Mouse (Mus musculus): ENCODE measurements around the gene Vgll4. TPM values are rescaled to one million over a fixed set of nuclear protein-coding genes. Genes with fewer than 3 reads are reported as not detected.

The Vgll4 gene
- polyA plus RNA-seq, 1 experiment from 2014 or later, result 54.8 TPM

GRCm38 (mm10) chr6:114835344-114835743 is 134.4 kb downstream of the Vgll4 start:
- Histone ChIP-seq H3K36me3 (ENCODE audit: control insufficient read depth, insufficient read depth, low read length) (no peaks in the 10 kb centered on the region), H3K27me3 (ENCODE audit: control insufficient read depth, insufficient read depth, low read length) (no peaks in the 10 kb centered on the region), H3K9me3 (ENCODE audit: control insufficient read depth, low read length) (no peaks in the 10 kb centered on the region), H3K4me3 (ENCODE audit: low read depth, low read length) (no peak overlapping the region), H3K4me2 (no peak overlapping the region), H3K27ac (ENCODE audit: low read depth, low read length) (no peak overlapping the region), H3K9ac (ENCODE audit: low read length) (no peak overlapping the region), H3K4me1 (ENCODE audit: control insufficient read depth, insufficient read depth, low read length) (no peaks in the 10 kb centered on the region)
- DNase-seq (ENCODE audit: low spot score, missing footprints) (peak; percentile 72), ATAC-seq (ENCODE audit: low FRiP score) (no peak)
- WGBS, result 83% methylated on average over 7 of the region's 7 CpGs

- WGBS, result 87% methylated on average over 4 of the region's 4 CpGs
- H3K4me1 ChIP-seq (ENCODE audit: control insufficient read depth, insufficient read depth, low read length), result no peaks in the 10 kb centered on the region
- H3K9me3 ChIP-seq (ENCODE audit: control insufficient read depth, low read length), result no peaks in the 10 kb centered on the region
- no peak overlapping the region for H3K4me3 ChIP-seq (ENCODE audit: low read depth, low read length)
- no peak overlapping the region for H3K4me2 ChIP-seq
- DNase-seq (ENCODE audit: low spot score, missing footprints) (peak; percentile 81), ATAC-seq (ENCODE audit: low FRiP score) (no peak)
- H3K36me3 ChIP-seq (ENCODE audit: control insufficient read depth, insufficient read depth, low read length), result no peaks in the 10 kb centered on the region
- H3K27me3 ChIP-seq (ENCODE audit: control insufficient read depth, insufficient read depth, low read length), result no peaks in the 10 kb centered on the region
- no peak overlapping the region for H3K9ac ChIP-seq (ENCODE audit: low read length)
- H3K27ac ChIP-seq (ENCODE audit: low read depth, low read length), result no peak overlapping the region
These were observed 135.9 kb downstream of the Vgll4 start for GRCm38 (mm10) chr6:114833791-114834346.

- no peaks in the 10 kb centered on the region for H3K9me3 ChIP-seq (ENCODE audit: control insufficient read depth, low read length)
- no peak overlapping the region for H3K27ac ChIP-seq (ENCODE audit: low read depth, low read length)
- 76% methylated on average over 9 of the region's 9 CpGs for WGBS
- no peaks in the 10 kb centered on the region for H3K36me3 ChIP-seq (ENCODE audit: control insufficient read depth, insufficient read depth, low read length)
- no peak overlapping the region for H3K9ac ChIP-seq (ENCODE audit: low read length)
- DNase-seq (ENCODE audit: low spot score, missing footprints), result peak; percentile 72
- H3K4me2 ChIP-seq, result no peak overlapping the region
- H3K4me1 ChIP-seq (ENCODE audit: control insufficient read depth, insufficient read depth, low read length), result no peaks in the 10 kb centered on the region
- H3K27me3 ChIP-seq (ENCODE audit: control insufficient read depth, insufficient read depth, low read length), result no peaks in the 10 kb centered on the region
- no peak overlapping the region for H3K4me3 ChIP-seq (ENCODE audit: low read depth, low read length)
- no peak for ATAC-seq (ENCODE audit: low FRiP score)
These were observed 136.6 kb downstream of the Vgll4 start for GRCm38 (mm10) chr6:114833058-114833685.

GRCm38 (mm10) chr6:114831807-114832206 is 138.0 kb downstream of the Vgll4 start:
- DNase-seq (ENCODE audit: low spot score, missing footprints) (peak; percentile 51), ATAC-seq (ENCODE audit: low FRiP score) (no peak)
- no peak overlapping the region for H3K4me3 ChIP-seq (ENCODE audit: low read depth, low read length)
- H3K9ac ChIP-seq (ENCODE audit: low read length), result no peak overlapping the region
- no peaks in the 10 kb centered on the region for H3K36me3 ChIP-seq (ENCODE audit: control insufficient read depth, insufficient read depth, low read length)
- WGBS, result 92% methylated on average over 3 of the region's 3 CpGs
- no peaks in the 10 kb centered on the region for H3K27me3 ChIP-seq (ENCODE audit: control insufficient read depth, insufficient read depth, low read length)
- no peaks in the 10 kb centered on the region for H3K9me3 ChIP-seq (ENCODE audit: control insufficient read depth, low read length)
- no peak overlapping the region for H3K27ac ChIP-seq (ENCODE audit: low read depth, low read length)
- H3K4me2 ChIP-seq, result no peak overlapping the region
- H3K4me1 ChIP-seq (ENCODE audit: control insufficient read depth, insufficient read depth, low read length), result no peaks in the 10 kb centered on the region

- no peak for ATAC-seq (ENCODE audit: low FRiP score)
These were observed 139.9 kb downstream of the Vgll4 start for GRCm38 (mm10) chr6:114829660-114830438.

GRCm38 (mm10) chr6:114826889-114827288 is 142.9 kb downstream of the Vgll4 start:
- 66% methylated on average over 2 of the region's 2 CpGs for WGBS
- Histone ChIP-seq H3K4me1 (ENCODE audit: control insufficient read depth, insufficient read depth, low read length) (no peaks in the 10 kb centered on the region), H3K4me2 (no peak overlapping the region), H3K36me3 (ENCODE audit: control insufficient read depth, insufficient read depth, low read length) (no peaks in the 10 kb centered on the region), H3K4me3 (ENCODE audit: low read depth, low read length) (no peak overlapping the region), H3K27me3 (ENCODE audit: control insufficient read depth, insufficient read depth, low read length) (no peaks in the 10 kb centered on the region), H3K9me3 (ENCODE audit: control insufficient read depth, low read length) (no peaks in the 10 kb centered on the region), H3K9ac (ENCODE audit: low read length) (no peak overlapping the region), H3K27ac (ENCODE audit: low read depth, low read length) (no peak overlapping the region)
- no peak for ATAC-seq (ENCODE audit: low FRiP score)
- DNase-seq (ENCODE audit: low spot score, missing footprints), result peak; percentile 21

More at GRCm38 (mm10) chr6:114829660-114830438, 139.9 kb downstream of the Vgll4 start:
- Histone ChIP-seq H3K27ac (ENCODE audit: low read depth, low read length) (no peak overlapping the region), H3K36me3 (ENCODE audit: control insufficient read depth, insufficient read depth, low read length) (no peaks in the 10 kb centered on the region), H3K27me3 (ENCODE audit: control insufficient read depth, insufficient read depth, low read length) (no peaks in the 10 kb centered on the region), H3K4me2 (no peak overlapping the region), H3K4me1 (ENCODE audit: control insufficient read depth, insufficient read depth, low read length) (no peaks in the 10 kb centered on the region), H3K9me3 (ENCODE audit: control insufficient read depth, low read length) (no peaks in the 10 kb centered on the region), H3K9ac (ENCODE audit: low read length) (no peak overlapping the region), H3K4me3 (ENCODE audit: low read depth, low read length) (no peak overlapping the region)
- 88% methylated on average over 9 of the region's 9 CpGs for WGBS
- DNase-seq (ENCODE audit: low spot score, missing footprints), result peak; percentile 70

- ATAC-seq (ENCODE audit: low FRiP score) (no peak), DNase-seq (ENCODE audit: low spot score, missing footprints) (no peak)
- H3K9ac ChIP-seq (ENCODE audit: low read length), result no peak overlapping the region
- H3K4me3 ChIP-seq (ENCODE audit: low read depth, low read length), result no peak overlapping the region
- no peaks in the 10 kb centered on the region for H3K27me3 ChIP-seq (ENCODE audit: control insufficient read depth, insufficient read depth, low read length)
- H3K27ac ChIP-seq (ENCODE audit: low read depth, low read length), result no peak overlapping the region
- no peaks in the 10 kb centered on the region for H3K9me3 ChIP-seq (ENCODE audit: control insufficient read depth, low read length)
- WGBS, result 95% methylated on average over 7 of the region's 7 CpGs
- H3K4me1 ChIP-seq (ENCODE audit: control insufficient read depth, insufficient read depth, low read length), result no peaks in the 10 kb centered on the region
- no peaks in the 10 kb centered on the region for H3K36me3 ChIP-seq (ENCODE audit: control insufficient read depth, insufficient read depth, low read length)
- no peak overlapping the region for H3K4me2 ChIP-seq
These were observed 148.1 kb downstream of the Vgll4 start for GRCm38 (mm10) chr6:114821646-114822045.

GRCm38 (mm10) chr6:114819971-114820481 is 149.8 kb downstream of the Vgll4 start:
- no peak overlapping the region for H3K9ac ChIP-seq (ENCODE audit: low read length)
- no peaks in the 10 kb centered on the region for H3K36me3 ChIP-seq (ENCODE audit: control insufficient read depth, insufficient read depth, low read length)
- H3K27me3 ChIP-seq (ENCODE audit: control insufficient read depth, insufficient read depth, low read length), result no peaks in the 10 kb centered on the region
- DNase-seq (ENCODE audit: low spot score, missing footprints) (no peak), ATAC-seq (ENCODE audit: low FRiP score) (no peak)
- no peak overlapping the region for H3K27ac ChIP-seq (ENCODE audit: low read depth, low read length)
- WGBS, result 65% methylated on average over 9 of the region's 9 CpGs
- no peaks in the 10 kb centered on the region for H3K9me3 ChIP-seq (ENCODE audit: control insufficient read depth, low read length)
- no peak overlapping the region for H3K4me2 ChIP-seq
- H3K4me1 ChIP-seq (ENCODE audit: control insufficient read depth, insufficient read depth, low read length), result no peaks in the 10 kb centered on the region
- H3K4me3 ChIP-seq (ENCODE audit: low read depth, low read length), result no peak overlapping the region

- no peak overlapping the region for H3K27ac ChIP-seq (ENCODE audit: low read depth, low read length)
- H3K9me3 ChIP-seq (ENCODE audit: control insufficient read depth, low read length), result no peaks in the 10 kb centered on the region
- 68% methylated on average over 6 of the region's 6 CpGs for WGBS
- DNase-seq (ENCODE audit: low spot score, missing footprints) (no peak), ATAC-seq (ENCODE audit: low FRiP score) (no peak)
- no peak overlapping the region for H3K4me2 ChIP-seq
- no peaks in the 10 kb centered on the region for H3K4me1 ChIP-seq (ENCODE audit: control insufficient read depth, insufficient read depth, low read length)
- H3K36me3 ChIP-seq (ENCODE audit: control insufficient read depth, insufficient read depth, low read length), result no peaks in the 10 kb centered on the region
- no peak overlapping the region for H3K9ac ChIP-seq (ENCODE audit: low read length)
- no peaks in the 10 kb centered on the region for H3K27me3 ChIP-seq (ENCODE audit: control insufficient read depth, insufficient read depth, low read length)
- H3K4me3 ChIP-seq (ENCODE audit: low read depth, low read length), result no peak overlapping the region
These were observed 151.3 kb downstream of the Vgll4 start for GRCm38 (mm10) chr6:114818471-114818870.

Measured in midbrain, embryonic 11.5 days (tissue).